Mouse (Mus musculus): ENCODE measurements around the gene Slc40a1. TPM values are rescaled to one million over a fixed set of nuclear protein-coding genes. Genes with fewer than 3 reads are reported as not detected.

Slc40a1 gene
- polyA plus RNA-seq (2012; rRNA removed) (37.3 and 43.8 TPM in 2 replicates), polyA plus RNA-seq (2014; fragmentation: Nextera tagmentation; extraction: Ambion mirVana) (121 and 124 TPM in 2 replicates)

GRCm38 (mm10) chr1:45926393-45926763, at the start of gene Slc40a1:
Slc40a1 (minus strand) TSS chr1:45926523.
- peaks cover 11% of the 10 kb centered on the region for H3K36me3 ChIP-seq (replicated peaks; ENCODE audit: control insufficient read depth, insufficient read depth, low read depth)
- H3K4me3 ChIP-seq (ENCODE audit: insufficient read depth in 1 of 2, low read depth in 2 of 2, low read length in 2 of 2) = peak within 1 kb of the TSS; percentile 80 to 82
- peak within 1 kb of the TSS; percentile 87 for H3K4me2 ChIP-seq (ENCODE audit: low read depth)
- peaks cover 17 to 19% of the 10 kb centered on the region in 2 experiments for H3K4me1 ChIP-seq (replicated peaks; ENCODE audit: control insufficient read depth in 2 of 2, insufficient read depth in 2 of 2, low read length in 1 of 2)
- peak; percentile 89 for ATAC-seq (ENCODE audit: insufficient read depth)
- H3K27me3 ChIP-seq (ENCODE audit: control insufficient read depth, insufficient read depth, low read length) = no peaks in the 10 kb centered on the region
- peak within 1 kb of the TSS; percentile 97 for H3K27ac ChIP-seq
- DNase-seq (ENCODE audit: low read depth in 3 of 3, low spot score in 3 of 3) = peak; percentile 83 to 88 (median 85)
- H3K9ac ChIP-seq (replicated peaks) = peak within 1 kb of the TSS; percentile 96
- 5% methylated on average over 9 of the region's 9 CpGs for WGBS (ENCODE audit: insufficient replicate concordance)
- no peaks in the 10 kb centered on the region for H3K9me3 ChIP-seq (ENCODE audit: control insufficient read depth, low read length)
- TF ChIP-seq CTCF (IDR thresholded peaks at IDR 0.05; ENCODE audit: low read depth) (no peak), EP300 (IDR thresholded peaks at IDR 0.05; ENCODE audit: low read depth) (peak; percentile 92)

GRCm38 (mm10) chr1:45971314-45971713, 45.0 kb upstream of the Slc40a1 start:
- TF ChIP-seq EP300 (IDR thresholded peaks at IDR 0.05; ENCODE audit: low read depth) = no peak
- no peak for TF ChIP-seq CTCF (IDR thresholded peaks at IDR 0.05; ENCODE audit: low read depth)
- no peak overlapping the region for H3K27ac ChIP-seq
- no peaks in the 10 kb centered on the region for H3K9me3 ChIP-seq (ENCODE audit: control insufficient read depth, low read length)
- H3K36me3 ChIP-seq (replicated peaks; ENCODE audit: control insufficient read depth, insufficient read depth, low read depth) = no peaks in the 10 kb centered on the region
- H3K27me3 ChIP-seq (ENCODE audit: control insufficient read depth, insufficient read depth, low read length) = no peaks in the 10 kb centered on the region
- no peak overlapping the region for H3K4me2 ChIP-seq (ENCODE audit: low read depth)
- ATAC-seq (ENCODE audit: insufficient read depth) (no peak), DNase-seq (ENCODE audit: low read depth in 3 of 3, low spot score in 3 of 3) (no peak)
- no peak overlapping the region for H3K9ac ChIP-seq (replicated peaks)
- WGBS (ENCODE audit: insufficient replicate concordance) = 37% methylated on average over 4 of the region's 4 CpGs
- no peak overlapping the region for H3K4me3 ChIP-seq (ENCODE audit: insufficient read depth in 1 of 2, low read depth in 2 of 2, low read length in 2 of 2)
- no peaks in the 10 kb centered on the region for H3K4me1 ChIP-seq (replicated peaks; ENCODE audit: control insufficient read depth in 2 of 2, insufficient read depth in 2 of 2, low read length in 1 of 2)

GRCm38 (mm10) chr1:45948988-45949387, 22.7 kb upstream of the Slc40a1 start:
- Histone ChIP-seq H3K4me2 (ENCODE audit: low read depth) (no peak overlapping the region), H3K4me3 (ENCODE audit: insufficient read depth in 1 of 2, low read depth in 2 of 2, low read length in 2 of 2) (no peak overlapping the region), H3K4me1 (replicated peaks; ENCODE audit: control insufficient read depth in 2 of 2, insufficient read depth in 2 of 2, low read length in 1 of 2) (no peaks in the 10 kb centered on the region), H3K9ac (replicated peaks) (no peak overlapping the region), H3K9me3 (ENCODE audit: control insufficient read depth, low read length) (no peaks in the 10 kb centered on the region), H3K27me3 (ENCODE audit: control insufficient read depth, insufficient read depth, low read length) (no peaks in the 10 kb centered on the region), H3K36me3 (replicated peaks; ENCODE audit: control insufficient read depth, insufficient read depth, low read depth) (no peaks in the 10 kb centered on the region), H3K27ac (no peak overlapping the region)
- 37% methylated on average over 2 of the region's 2 CpGs for WGBS (ENCODE audit: insufficient replicate concordance)
- TF ChIP-seq CTCF (IDR thresholded peaks at IDR 0.05; ENCODE audit: low read depth) (0 out of 2 replicates have a peak, but pooled peaks have one; percentile 10), EP300 (IDR thresholded peaks at IDR 0.05; ENCODE audit: low read depth) (no peak)
- DNase-seq (ENCODE audit: low read depth in 3 of 3, low spot score in 3 of 3) (no peak), ATAC-seq (ENCODE audit: insufficient read depth) (no peak)

- H3K27ac ChIP-seq = no peak overlapping the region
- H3K27me3 ChIP-seq (ENCODE audit: control insufficient read depth, insufficient read depth, low read length) = no peaks in the 10 kb centered on the region
- H3K4me1 ChIP-seq (replicated peaks; ENCODE audit: control insufficient read depth in 2 of 2, insufficient read depth in 2 of 2, low read length in 1 of 2) = no peaks in the 10 kb centered on the region
- no peak overlapping the region for H3K4me3 ChIP-seq (ENCODE audit: insufficient read depth in 1 of 2, low read depth in 2 of 2, low read length in 2 of 2)
- H3K36me3 ChIP-seq (replicated peaks; ENCODE audit: control insufficient read depth, insufficient read depth, low read depth) = no peaks in the 10 kb centered on the region
- no peak for ATAC-seq (ENCODE audit: insufficient read depth)
- TF ChIP-seq EP300 (IDR thresholded peaks at IDR 0.05; ENCODE audit: low read depth) = no peak
- no peak for TF ChIP-seq CTCF (IDR thresholded peaks at IDR 0.05; ENCODE audit: low read depth)
- H3K9ac ChIP-seq (replicated peaks) = no peak overlapping the region
- no peak for DNase-seq (ENCODE audit: low read depth in 3 of 3, low spot score in 3 of 3)
- H3K4me2 ChIP-seq (ENCODE audit: low read depth) = no peak overlapping the region
- 10% methylated on average over 1 of the region's 1 CpGs for WGBS (ENCODE audit: insufficient replicate concordance)
- H3K9me3 ChIP-seq (ENCODE audit: control insufficient read depth, low read length) = no peaks in the 10 kb centered on the region
These were observed 21.5 kb upstream of the Slc40a1 start for GRCm38 (mm10) chr1:45947843-45948242.

GRCm38 (mm10) chr1:45931127-45931526, 4.8 kb upstream of the Slc40a1 start:
- Histone ChIP-seq H3K27me3 (ENCODE audit: control insufficient read depth, insufficient read depth, low read length) (no peaks in the 10 kb centered on the region), H3K9me3 (ENCODE audit: control insufficient read depth, low read length) (no peaks in the 10 kb centered on the region), H3K9ac (replicated peaks) (no peak overlapping the region), H3K4me1 (replicated peaks; ENCODE audit: control insufficient read depth in 2 of 2, insufficient read depth in 2 of 2, low read length in 1 of 2) (peaks cover 14 to 15% of the 10 kb centered on the region in 2 experiments), H3K36me3 (replicated peaks; ENCODE audit: control insufficient read depth, insufficient read depth, low read depth) (no peaks in the 10 kb centered on the region), H3K4me2 (ENCODE audit: low read depth) (no peak overlapping the region), H3K27ac (no peak overlapping the region), H3K4me3 (ENCODE audit: insufficient read depth in 1 of 2, low read depth in 2 of 2, low read length in 2 of 2) (no peak overlapping the region)
- ATAC-seq (ENCODE audit: insufficient read depth) = no peak
- no peak for DNase-seq (ENCODE audit: low read depth in 3 of 3, low spot score in 3 of 3)
- no peak for TF ChIP-seq EP300 (IDR thresholded peaks at IDR 0.05; ENCODE audit: low read depth)
- peak; percentile 57 for TF ChIP-seq CTCF (IDR thresholded peaks at IDR 0.05; ENCODE audit: low read depth)

All from liver, embryonic 14.5 days (tissue).